Mouse (Mus musculus) left cerebral cortex, adult 2 months (tissue): ENCODE results near the gene Eif4a2. TPM values are rescaled to one million over a fixed set of nuclear protein-coding genes. Genes with fewer than 3 reads are reported as not detected.

Source experiments
- DNase-seq, 2 experiments: peaks; one replicate each; pipeline ENCODE4 v3.0.0; 2021 to 2022; ENCODE audit warnings: low spot score in 2 of 2, mixed read lengths in 1 of 2; ENCODE audit errors: extremely low spot score in 1 of 2
- H3K27ac ChIP-seq: fragments of 200-600 bp; 2 replicates; pipeline ENCODE4 v1.8.1; 2022
- H3K4me3 ChIP-seq: fragments of 200-600 bp; 2 replicates; pipeline ENCODE4 v1.8.1; 2022
- CTCF ChIP-seq: fragments of 200-600 bp; IDR thresholded peaks from 2 replicates; pipeline ENCODE4 v1.8.1; 2022; ENCODE audit warnings: antibody characterized with exemption, mild to moderate bottlenecking, moderate library complexity
- intact Hi-C: fragments of 180-260 bp; cut with DNase I; formaldehyde crosslinking; loops from one replicate; pipeline ENCODE4 v1.15.1; 2025
- total RNA-seq, 2 experiments: library from RNA; stranded (reverse); gene quantifications; 2 replicates each; pipeline ENCODE4 v1.2.3; 2021

Eif4a2 gene
- total RNA-seq, 2 experiments from 2014 or later = 838 to 905 TPM

- DNase-seq = no peak
- intact Hi-C loops = no loop called here
- no peak overlapping the region for H3K4me3 ChIP-seq
- TF ChIP-seq CTCF = no peak
- no peak overlapping the region for H3K27ac ChIP-seq
Measured at GRCm38 (mm10) chr16:23112348-23112747, 5.1 kb downstream of the Eif4a2 start.

GRCm38 (mm10) chr16:23112861-23113435 lies 5.7 kb downstream of the Eif4a2 start:
- no peak for DNase-seq
- no peak for TF ChIP-seq CTCF
- intact Hi-C loops = no loop called here
- no peak overlapping the region for H3K4me3 ChIP-seq
- H3K27ac ChIP-seq = no peak overlapping the region

GRCm38 (mm10) chr16:23113903-23114302 lies 6.7 kb downstream of the Eif4a2 start:
- intact Hi-C loops = no loop called here
- Histone ChIP-seq H3K27ac (no peak overlapping the region), H3K4me3 (no peak overlapping the region)
- no peak for DNase-seq
- TF ChIP-seq CTCF = no peak

- TF ChIP-seq CTCF = no peak
- Histone ChIP-seq H3K27ac (no peak overlapping the region), H3K4me3 (no peak overlapping the region)
- intact Hi-C loops = no loop called here
- DNase-seq = no peak
Measured at GRCm38 (mm10) chr16:23114339-23115171, 7.3 kb downstream of the Eif4a2 start.

GRCm38 (mm10) chr16:23115486-23115885 lies 8.2 kb downstream of the Eif4a2 start:
- Histone ChIP-seq H3K4me3 (no peak overlapping the region), H3K27ac (no peak overlapping the region)
- no peak for DNase-seq
- intact Hi-C loops = no loop called here
- no peak for TF ChIP-seq CTCF

- no peak for TF ChIP-seq CTCF
- Histone ChIP-seq H3K4me3 (no peak overlapping the region), H3K27ac (no peak overlapping the region)
- intact Hi-C loops = no loop called here
- DNase-seq = no peak
Measured at GRCm38 (mm10) chr16:23117173-23117572, 9.9 kb downstream of the Eif4a2 start.

GRCm38 (mm10) chr16:23122446-23122845 lies 15.2 kb downstream of the Eif4a2 start:
- H3K27ac ChIP-seq = no peak overlapping the region
- H3K4me3 ChIP-seq = no peak overlapping the region
- DNase-seq = no peak
- intact Hi-C loops = no loop called here
- TF ChIP-seq CTCF = no peak

- DNase-seq = no peak
- no peak overlapping the region for H3K27ac ChIP-seq
- TF ChIP-seq CTCF = no peak
- H3K4me3 ChIP-seq = no peak overlapping the region
- intact Hi-C loops = no loop called here
Measured at GRCm38 (mm10) chr16:23123104-23123503, 15.9 kb downstream of the Eif4a2 start.

GRCm38 (mm10) chr16:23124398-23124797 lies 17.2 kb downstream of the Eif4a2 start:
- no peak overlapping the region for H3K27ac ChIP-seq
- no peak for DNase-seq
- no peak for TF ChIP-seq CTCF
- intact Hi-C loops = no loop called here
- no peak overlapping the region for H3K4me3 ChIP-seq

GRCm38 (mm10) chr16:23127311-23127672 lies 20.0 kb downstream of the Eif4a2 start:
- TF ChIP-seq CTCF = no peak
- peak overlapping the region; percentile 99 for H3K27ac ChIP-seq
- DNase-seq = no peak
- H3K4me3 ChIP-seq = peak overlapping the region; percentile 69
- intact Hi-C loops = loop anchor here (2.0 to 5.0 kb wide), 2 partner anchors 20 to 270 kb away; partner anchors contain the start of genes Dnajb11, Eif4a2 and Tbccd1

GRCm38 (mm10) chr16:23127673-23128375 lies 20.6 kb downstream of the Eif4a2 start, which contains the start of gene Rfc4:
TSS of gene Rfc4 (minus strand) at chr16:23127737.
- intact Hi-C loops = loop anchor here (2.0 to 5.0 kb wide), 2 partner anchors 21 to 271 kb away; partner anchors contain the start of genes Dnajb11, Eif4a2 and Tbccd1
- H3K4me3 ChIP-seq = peak within 1 kb of the TSS; percentile 69
- peak within 1 kb of the TSS; percentile 99 for H3K27ac ChIP-seq
- DNase-seq = peak; percentile 91 to 96
- peak; percentile 43 for TF ChIP-seq CTCF

GRCm38 (mm10) chr16:23130303-23130702 lies 23.1 kb downstream of the Eif4a2 start:
- Histone ChIP-seq H3K27ac (no peak overlapping the region), H3K4me3 (no peak overlapping the region)
- TF ChIP-seq CTCF = no peak
- intact Hi-C loops = no loop called here
- no peak for DNase-seq
